Mouse (Mus musculus) megakaryocyte, embryonic 14.5 days (primary cell): Measurements from ENCODE around the gene Plekha5. TPM values are rescaled to one million over a fixed set of nuclear protein-coding genes. Genes with fewer than 3 reads are reported as not detected.

Source experiments
- H3K27me3 ChIP-seq: replicated peaks from 2 replicates; pipeline ENCODE3; 2012; ENCODE audit warnings: inconsistent platforms
- H3K36me3 ChIP-seq: replicated peaks from 2 replicates; pipeline ENCODE3; 2012; ENCODE audit warnings: low read length, inconsistent platforms, mixed read lengths
- H3K4me1 ChIP-seq: 2 replicates; pipeline ENCODE4 v1.6.1; 2012; ENCODE audit warnings: inconsistent platforms
- H3K4me3 ChIP-seq: replicated peaks from 2 replicates; pipeline ENCODE3; 2012; ENCODE audit warnings: moderate library complexity, mild to moderate bottlenecking, inconsistent platforms
- H3K9me3 ChIP-seq: 2 replicates; pipeline ENCODE4 v1.6.1; 2012; ENCODE audit warnings: inconsistent platforms
- FLI1 ChIP-seq: IDR thresholded peaks from 2 replicates; pipeline ENCODE4 v1.6.1; 2012; ENCODE audit warnings: low read length, inconsistent platforms, mixed read lengths
- GATA1 ChIP-seq: IDR thresholded peaks from 3 replicates; pipeline ENCODE4 v1.6.1; 2012; ENCODE audit warnings: mixed read lengths, low read length, inconsistent platforms, borderline replicate concordance
- polyA plus RNA-seq: library from polyadenylated mRNA; stranded (reverse); fragments of >175 nt; gene quantifications from 2 replicates; pipeline ENCODE4 v1.2.3, GENCODE M21; 2012; ENCODE audit warnings: low replicate concordance; ENCODE audit not compliant: insufficient read depth

Gene Plekha5
- polyA plus RNA-seq, 1 experiment = 2.2 TPM

GRCm38 (mm10) chr6:140620531-140621349 is 196.9 kb downstream of the Plekha5 start:
- Histone ChIP-seq H3K27me3 (no peaks in the 10 kb centered on the region), H3K9me3 (no peaks in the 10 kb centered on the region), H3K4me1 (peaks cover 42% of the 10 kb centered on the region), H3K4me3 (no peak overlapping the region), H3K36me3 (no peaks in the 10 kb centered on the region)
- TF ChIP-seq GATA1 (no peak), FLI1 (no peak)

DNA sequence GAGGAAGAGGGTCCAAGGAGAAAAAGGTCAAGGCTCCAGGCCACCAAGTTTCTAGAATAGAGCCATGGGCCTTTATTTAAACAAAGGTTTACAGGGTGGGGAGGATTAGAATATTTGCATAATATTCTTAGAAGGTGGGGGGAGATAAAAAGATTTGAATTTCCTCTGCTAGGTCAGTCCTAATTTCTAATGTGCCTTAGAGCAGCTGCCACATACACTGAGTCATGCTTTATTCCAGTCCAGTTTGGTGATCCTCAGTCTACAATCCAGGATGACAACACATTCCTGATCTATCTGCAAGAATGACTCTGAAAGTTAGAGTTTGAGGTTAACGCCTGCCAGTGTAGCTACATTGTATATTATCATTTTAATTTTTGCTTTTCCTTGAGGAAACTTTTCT is 197.8 kb downstream of the Plekha5 start:
- TF ChIP-seq FLI1 (no peak), GATA1 (no peak)
- no peaks in the 10 kb centered on the region for H3K27me3 ChIP-seq
- peaks cover 51% of the 10 kb centered on the region for H3K4me1 ChIP-seq
- no peaks in the 10 kb centered on the region for H3K9me3 ChIP-seq
- no peak overlapping the region for H3K4me3 ChIP-seq
- peaks cover 3% of the 10 kb centered on the region for H3K36me3 ChIP-seq

DNA sequence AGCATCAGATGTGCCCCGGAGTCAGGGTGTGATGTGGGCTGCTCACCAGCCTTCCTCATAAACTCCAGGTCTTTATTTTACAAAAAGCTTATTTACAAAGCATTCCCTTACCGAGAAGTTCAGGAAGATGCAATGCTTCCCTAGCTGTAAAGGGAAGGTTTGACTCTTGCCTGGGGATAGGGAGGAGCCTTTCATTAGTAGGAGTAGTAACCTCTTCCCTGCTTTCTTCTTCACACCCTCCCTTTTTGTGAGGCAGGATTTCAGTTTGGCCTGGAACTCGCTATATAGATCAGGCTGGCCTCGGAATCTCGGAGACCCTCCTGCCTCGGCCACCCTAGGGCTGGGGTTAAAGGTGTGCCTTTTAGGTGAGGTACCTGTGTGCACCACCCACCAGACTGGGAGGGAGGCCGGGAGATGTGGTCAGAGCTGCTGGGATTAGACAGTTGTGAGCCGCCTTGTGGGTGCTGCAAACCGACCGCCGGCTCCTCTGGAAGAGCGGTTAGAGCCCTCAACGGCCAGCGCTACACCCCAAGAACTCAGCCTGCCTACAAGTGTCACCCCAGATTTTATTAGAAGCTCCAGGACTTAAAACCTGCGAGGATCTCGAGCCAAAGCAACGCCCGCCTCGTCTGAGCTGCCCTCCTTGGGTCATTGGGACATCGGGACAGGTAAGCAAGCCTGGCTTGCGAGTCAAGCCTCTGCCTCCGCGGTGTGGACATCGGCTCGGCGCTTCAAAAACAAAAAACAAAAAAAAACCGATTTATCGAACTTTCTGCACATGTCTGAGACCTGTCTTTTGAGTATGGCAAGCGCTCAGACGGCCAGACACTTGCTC is 198.8 kb downstream of the Plekha5 start, which contains the start of gene Aebp2:
TSS of gene Aebp2 (plus strand) at position 273 of the 835 bp plus-strand sequence.
- Histone ChIP-seq H3K9me3 (no peaks in the 10 kb centered on the region), H3K4me1 (peaks cover 59% of the 10 kb centered on the region), H3K27me3 (no peaks in the 10 kb centered on the region), H3K4me3 (peak within 1 kb of the TSS; percentile 98), H3K36me3 (peaks cover 3% of the 10 kb centered on the region)
- TF ChIP-seq GATA1 (no peak), FLI1 (no peak)

DNA sequence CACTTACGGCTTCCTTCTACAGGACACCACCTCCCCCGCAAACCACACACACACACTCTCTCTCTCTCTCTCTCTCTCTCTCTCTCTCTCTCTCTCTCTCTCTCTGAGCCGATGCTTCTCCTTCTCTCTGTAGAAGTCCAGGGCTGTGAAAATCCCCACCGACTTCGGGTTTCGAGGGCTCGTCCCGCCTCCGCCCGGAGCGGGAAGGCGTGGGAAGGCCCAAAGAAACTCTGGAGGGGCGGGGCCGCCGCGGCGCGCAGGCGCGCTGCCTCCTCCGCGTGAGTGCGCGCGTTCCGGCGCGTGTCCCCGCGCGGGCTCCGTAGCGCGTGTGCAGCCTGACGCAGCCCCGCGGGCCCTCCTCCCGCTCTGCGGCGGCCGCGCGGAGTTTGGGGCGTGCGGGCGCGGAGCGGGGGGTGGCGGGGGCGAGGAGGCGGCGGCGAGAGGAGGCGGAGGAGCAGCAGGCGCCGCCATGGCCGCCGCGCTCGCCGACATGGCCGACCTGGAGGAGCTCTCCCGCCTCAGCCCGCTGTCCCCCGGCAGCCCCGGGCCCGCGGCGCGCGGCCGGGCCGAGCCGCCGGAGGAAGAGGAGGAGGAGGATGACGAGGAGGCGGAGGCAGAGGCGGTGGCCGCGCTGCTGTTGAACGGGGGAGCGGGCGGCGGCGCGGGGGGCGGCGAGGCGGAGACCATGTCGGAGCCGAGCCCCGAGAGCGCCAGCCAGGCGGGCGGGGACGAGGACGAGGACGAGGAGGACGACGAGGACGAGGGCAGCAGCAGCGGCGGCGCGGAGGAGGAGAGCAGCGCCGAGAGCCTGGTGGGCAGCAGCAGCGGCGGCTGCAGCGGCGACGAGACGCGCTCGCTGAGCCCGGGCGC is 199.6 kb downstream of the Plekha5 start:
- Histone ChIP-seq H3K27me3 (no peaks in the 10 kb centered on the region), H3K4me1 (peaks cover 62% of the 10 kb centered on the region), H3K4me3 (peak overlapping the region; percentile 98), H3K9me3 (no peaks in the 10 kb centered on the region), H3K36me3 (peaks cover 3% of the 10 kb centered on the region)
- TF ChIP-seq GATA1 (no peak), FLI1 (no peak)

- H3K4me3 ChIP-seq = peak overlapping the region; percentile 98
- peaks cover 62% of the 10 kb centered on the region for H3K4me1 ChIP-seq
- TF ChIP-seq GATA1 (no peak), FLI1 (no peak)
- peaks cover 3% of the 10 kb centered on the region for H3K36me3 ChIP-seq
- no peaks in the 10 kb centered on the region for H3K9me3 ChIP-seq
- H3K27me3 ChIP-seq = no peaks in the 10 kb centered on the region
These were observed 200.5 kb downstream of the Plekha5 start for GRCm38 (mm10) chr6:140624096-140625051.

DNA sequence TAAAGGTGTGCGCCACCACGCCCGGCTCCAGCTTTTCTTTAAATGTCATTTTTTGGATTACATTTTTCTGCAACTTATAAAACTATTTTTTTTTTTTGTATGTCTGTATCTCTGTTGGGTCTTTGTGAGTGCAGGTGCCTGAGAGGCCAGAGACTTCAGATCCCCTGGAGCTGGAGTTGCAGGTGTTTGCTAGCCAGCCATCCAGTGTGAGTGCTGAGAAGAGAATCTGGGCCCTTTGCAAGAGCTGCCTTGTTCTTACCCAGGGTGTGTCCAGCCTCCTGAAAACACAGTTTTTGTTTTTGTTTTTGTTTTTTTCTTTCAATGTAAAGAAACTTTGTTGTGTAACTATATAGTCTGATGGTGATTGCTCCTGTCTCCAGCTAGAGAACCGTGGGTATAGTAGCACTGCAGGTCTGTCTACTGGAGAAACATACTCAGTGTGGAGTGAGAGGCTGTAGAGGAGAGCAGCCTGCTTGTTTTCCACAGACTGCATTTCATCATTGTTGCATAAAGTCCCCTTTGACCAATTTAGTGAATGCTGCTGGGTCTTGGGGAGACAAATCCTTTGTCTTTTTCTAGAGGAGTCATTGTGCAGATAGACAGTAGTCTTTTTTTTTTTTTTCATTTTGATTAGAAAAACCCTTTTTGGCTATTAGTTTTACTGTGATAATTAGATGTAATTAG is 205.5 kb downstream of the Plekha5 start:
- Histone ChIP-seq H3K27me3 (no peaks in the 10 kb centered on the region), H3K36me3 (peaks cover 21% of the 10 kb centered on the region), H3K4me3 (no peak overlapping the region), H3K4me1 (peaks cover 48% of the 10 kb centered on the region), H3K9me3 (no peaks in the 10 kb centered on the region)
- TF ChIP-seq FLI1 (no peak), GATA1 (no peak)

DNA sequence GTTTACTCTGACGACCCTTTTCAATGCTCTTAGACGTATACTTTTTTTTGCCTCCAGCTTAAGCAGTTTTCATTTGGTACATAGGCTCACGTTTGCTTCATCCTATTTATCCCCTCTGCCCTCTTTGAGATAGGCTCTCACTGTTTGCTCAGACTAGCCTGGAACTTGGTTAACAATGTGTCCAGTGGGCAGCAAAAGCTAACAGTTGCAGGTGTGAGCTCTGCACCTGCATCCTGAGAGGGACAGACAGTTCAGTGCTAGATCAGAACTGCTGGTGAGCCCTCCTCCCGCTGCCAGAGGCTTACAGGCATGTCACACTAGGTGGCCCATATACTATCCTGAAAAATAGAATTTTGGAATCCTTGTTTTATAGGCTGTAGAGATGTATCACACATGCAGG is 206.5 kb downstream of the Plekha5 start:
- TF ChIP-seq GATA1 (no peak), FLI1 (no peak)
- peaks cover 48% of the 10 kb centered on the region for H3K4me1 ChIP-seq
- peak overlapping the region; percentile 35 for H3K4me3 ChIP-seq
- H3K27me3 ChIP-seq = no peaks in the 10 kb centered on the region
- H3K36me3 ChIP-seq = peaks cover 26% of the 10 kb centered on the region
- no peaks in the 10 kb centered on the region for H3K9me3 ChIP-seq

DNA sequence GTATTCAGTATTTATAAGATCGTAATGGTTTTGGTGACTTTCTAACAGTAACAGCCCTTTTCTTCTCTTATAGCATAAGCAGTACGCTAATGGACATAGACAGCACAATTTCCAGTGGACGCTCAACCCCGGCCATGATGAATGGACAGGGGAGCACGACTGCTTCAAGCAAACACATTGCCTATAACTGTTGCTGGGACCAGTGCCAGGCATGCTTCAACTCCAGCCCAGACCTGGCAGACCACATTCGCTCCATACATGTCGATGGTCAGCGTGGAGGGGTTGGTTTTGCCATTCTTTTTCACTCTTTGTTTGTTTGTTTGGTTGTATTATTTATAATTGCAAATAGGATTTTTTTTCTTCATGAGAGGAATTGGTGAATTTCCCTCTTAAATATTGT is 209.8 kb downstream of the Plekha5 start:
- no peaks in the 10 kb centered on the region for H3K27me3 ChIP-seq
- H3K36me3 ChIP-seq = peaks cover 55% of the 10 kb centered on the region
- peaks cover 25% of the 10 kb centered on the region for H3K4me1 ChIP-seq
- no peak for TF ChIP-seq FLI1
- no peak for TF ChIP-seq GATA1
- H3K9me3 ChIP-seq = no peaks in the 10 kb centered on the region
- no peak overlapping the region for H3K4me3 ChIP-seq
